Mouse (Mus musculus): Measurements from ENCODE around the gene B3gnt7.

- TF ChIP-seq GATA1 (IDR thresholded peaks at IDR 0.05; ENCODE audit: low read length) = no peak
- TF ChIP-seq TAL1 (IDR thresholded peaks at IDR 0.05; ENCODE audit: low read length) = no peak
These were observed 45.4 kb upstream of the B3gnt7 start for GRCm38 (mm10) chr1:86257228-86257627.
